Mouse (Mus musculus): ENCODE measurements around the gene Creb5. TPM values are rescaled to one million over a fixed set of nuclear protein-coding genes. Genes with fewer than 3 reads are reported as not detected.
A peak's percentile ranks its signal among the peaks of the same experiment; 100 is the strongest.

Gene Creb5
- polyA plus RNA-seq, 1 experiment from 2014 or later, result 0.20 TPM

DNA sequence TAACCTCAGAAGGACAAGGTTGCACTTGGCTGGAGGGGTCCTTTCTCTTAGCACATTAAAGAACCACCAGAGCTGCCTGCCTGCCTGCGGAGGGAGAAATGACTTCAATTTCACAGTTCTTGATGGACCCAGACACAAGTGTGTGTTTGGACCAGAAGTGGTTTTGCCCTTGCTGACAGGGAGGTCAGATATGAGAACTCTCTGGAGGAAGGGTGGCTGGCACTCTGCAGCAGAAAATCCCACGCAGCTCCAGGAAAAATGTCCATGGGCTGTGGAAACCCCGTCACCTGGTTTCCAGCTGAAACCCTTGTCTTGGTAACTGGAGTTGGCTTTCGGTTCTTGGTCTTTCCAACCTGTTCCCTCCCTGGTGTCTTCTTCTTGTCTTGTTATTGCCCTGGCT lies 285.4 kb downstream of the Creb5 start:
- no peak overlapping the region for H3K9ac ChIP-seq (replicated peaks)
- ATAC-seq (no peak), DNase-seq (no peak)
- H3K27me3 ChIP-seq (ENCODE audit: insufficient read depth, low read length), result peaks cover 9% of the 10 kb centered on the region; the same call in 1 of the 2 replicates
- H3K27ac ChIP-seq (ENCODE audit: low read depth), result no peak overlapping the region
- H3K9me3 ChIP-seq (ENCODE audit: low read length), result no peaks in the 10 kb centered on the region
- H3K4me1 ChIP-seq (ENCODE audit: insufficient read depth), result peaks cover 3% of the 10 kb centered on the region; the same call in 1 of the 2 replicates
- H3K4me2 ChIP-seq (ENCODE audit: low read depth, low read length), result no peak overlapping the region
- WGBS (ENCODE audit: insufficient replicate concordance), result 71% methylated on average over 4 of the region's 4 CpGs
- no peak overlapping the region for H3K4me3 ChIP-seq (ENCODE audit: low read depth, low read length)
- H3K36me3 ChIP-seq (replicated peaks; ENCODE audit: insufficient read depth, low read length), result no peaks in the 10 kb centered on the region
- TF ChIP-seq CTCF (IDR thresholded peaks at IDR 0.05; ENCODE audit: low read depth) (no peak), EP300 (IDR thresholded peaks at IDR 0.05; ENCODE audit: low read depth) (no peak)

DNA sequence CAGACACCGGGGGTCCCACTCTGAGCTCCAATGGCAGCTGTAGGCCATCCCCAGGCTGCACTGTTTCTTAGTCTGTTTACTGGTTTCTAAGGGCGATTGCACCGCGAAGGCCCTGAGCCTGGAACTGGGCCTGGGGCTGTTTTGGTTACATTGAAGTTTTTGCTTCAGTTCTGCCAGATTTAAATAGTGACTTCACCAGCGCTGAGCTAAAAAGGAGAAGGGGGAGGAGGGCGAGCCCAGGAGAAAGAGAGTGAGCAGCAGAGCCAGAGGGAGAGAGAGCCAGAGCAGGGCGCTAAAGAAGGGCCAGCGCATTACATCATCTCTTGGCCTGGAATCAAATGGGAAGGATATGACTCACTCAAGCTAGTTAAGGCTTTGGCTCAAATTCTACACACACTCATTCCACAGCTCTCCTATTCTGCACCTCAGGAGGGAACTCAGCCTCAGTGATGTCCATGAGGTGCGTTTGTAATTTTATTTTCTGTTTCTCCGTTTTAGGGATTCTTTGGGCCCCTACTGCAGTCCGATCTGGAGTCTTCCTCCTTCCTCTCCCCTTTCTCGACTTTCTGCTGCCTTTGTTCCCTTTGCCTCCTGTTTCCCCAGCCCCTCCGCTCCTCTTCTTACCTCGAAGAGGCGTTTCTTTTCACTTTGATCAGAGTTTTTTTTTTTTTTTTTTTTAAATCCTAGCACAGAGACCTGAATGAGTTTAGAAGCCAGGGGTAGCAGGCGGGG lies 286.1 kb downstream of the Creb5 start:
- no peak overlapping the region for H3K9ac ChIP-seq (replicated peaks)
- H3K4me1 ChIP-seq (ENCODE audit: insufficient read depth), result peaks cover 3% of the 10 kb centered on the region; the same call in 1 of the 2 replicates
- DNase-seq (peak; percentile 58), ATAC-seq (peak; percentile 80)
- peak overlapping the region; percentile 59 for H3K4me2 ChIP-seq (ENCODE audit: low read depth, low read length)
- H3K27me3 ChIP-seq (ENCODE audit: insufficient read depth, low read length), result peaks cover 9% of the 10 kb centered on the region; the same call in 1 of the 2 replicates
- H3K27ac ChIP-seq (ENCODE audit: low read depth), result no peak overlapping the region
- no peaks in the 10 kb centered on the region for H3K9me3 ChIP-seq (ENCODE audit: low read length)
- no peaks in the 10 kb centered on the region for H3K36me3 ChIP-seq (replicated peaks; ENCODE audit: insufficient read depth, low read length)
- H3K4me3 ChIP-seq (ENCODE audit: low read depth, low read length), result peak overlapping the region; percentile 17; the same call in 1 of the 2 replicates
- WGBS (ENCODE audit: insufficient replicate concordance), result 13% methylated on average over 15 of the region's 16 CpGs
- TF ChIP-seq CTCF (IDR thresholded peaks at IDR 0.05; ENCODE audit: low read depth) (no peak), EP300 (IDR thresholded peaks at IDR 0.05; ENCODE audit: low read depth) (no peak)

- H3K4me3 ChIP-seq (ENCODE audit: low read depth, low read length), result peak overlapping the region; percentile 17; the same call in 1 of the 2 replicates
- no peak for ATAC-seq
- no peaks in the 10 kb centered on the region for H3K36me3 ChIP-seq (replicated peaks; ENCODE audit: insufficient read depth, low read length)
- H3K9ac ChIP-seq (replicated peaks), result no peak overlapping the region
- peaks cover 3% of the 10 kb centered on the region; the same call in 1 of the 2 replicates for H3K4me1 ChIP-seq (ENCODE audit: insufficient read depth)
- H3K27ac ChIP-seq (ENCODE audit: low read depth), result no peak overlapping the region
- H3K27me3 ChIP-seq (ENCODE audit: insufficient read depth, low read length), result peaks cover 9% of the 10 kb centered on the region; the same call in 1 of the 2 replicates
- 4% methylated on average over 6 of the region's 6 CpGs for WGBS (ENCODE audit: insufficient replicate concordance)
- H3K4me2 ChIP-seq (ENCODE audit: low read depth, low read length), result peak overlapping the region; percentile 59
- TF ChIP-seq EP300 (IDR thresholded peaks at IDR 0.05; ENCODE audit: low read depth), result no peak
- no peak for TF ChIP-seq CTCF (IDR thresholded peaks at IDR 0.05; ENCODE audit: low read depth)
- no peaks in the 10 kb centered on the region for H3K9me3 ChIP-seq (ENCODE audit: low read length)
- no peak for DNase-seq
These were observed 286.6 kb downstream of the Creb5 start for GRCm38 (mm10) chr6:53573711-53574065.

DNA sequence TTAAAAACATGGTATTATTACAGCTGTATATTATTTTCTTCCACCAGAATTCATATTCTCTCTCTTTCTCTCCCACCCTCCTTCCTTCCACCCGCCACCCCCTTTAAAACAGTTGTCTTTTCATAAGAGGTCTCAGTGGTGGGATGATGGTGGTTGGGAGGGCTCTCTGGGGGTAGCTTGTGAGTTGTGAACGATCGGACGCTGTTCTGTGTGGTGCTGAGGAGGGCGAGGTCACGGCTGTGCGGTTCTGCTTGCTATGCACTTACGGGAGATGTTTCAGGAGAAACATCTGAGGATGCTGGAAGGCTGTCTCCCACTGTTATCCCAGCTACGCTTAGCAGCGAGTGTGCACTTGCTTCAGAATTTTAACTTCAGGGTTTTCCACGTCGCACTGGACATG lies 287.0 kb downstream of the Creb5 start:
- no peak for ATAC-seq
- no peak for DNase-seq
- no peak for TF ChIP-seq CTCF (IDR thresholded peaks at IDR 0.05; ENCODE audit: low read depth)
- Histone ChIP-seq H3K27ac (ENCODE audit: low read depth) (no peak overlapping the region), H3K9me3 (ENCODE audit: low read length) (no peaks in the 10 kb centered on the region), H3K4me3 (ENCODE audit: low read depth, low read length) (no peak overlapping the region), H3K4me1 (ENCODE audit: insufficient read depth) (peaks cover 3% of the 10 kb centered on the region; the same call in 1 of the 2 replicates), H3K36me3 (replicated peaks; ENCODE audit: insufficient read depth, low read length) (no peaks in the 10 kb centered on the region), H3K4me2 (ENCODE audit: low read depth, low read length) (no peak overlapping the region), H3K27me3 (ENCODE audit: insufficient read depth, low read length) (peaks cover 9% of the 10 kb centered on the region; the same call in 1 of the 2 replicates), H3K9ac (replicated peaks) (no peak overlapping the region)
- WGBS (ENCODE audit: insufficient replicate concordance), result 72% methylated on average over 12 of the region's 12 CpGs

DNA sequence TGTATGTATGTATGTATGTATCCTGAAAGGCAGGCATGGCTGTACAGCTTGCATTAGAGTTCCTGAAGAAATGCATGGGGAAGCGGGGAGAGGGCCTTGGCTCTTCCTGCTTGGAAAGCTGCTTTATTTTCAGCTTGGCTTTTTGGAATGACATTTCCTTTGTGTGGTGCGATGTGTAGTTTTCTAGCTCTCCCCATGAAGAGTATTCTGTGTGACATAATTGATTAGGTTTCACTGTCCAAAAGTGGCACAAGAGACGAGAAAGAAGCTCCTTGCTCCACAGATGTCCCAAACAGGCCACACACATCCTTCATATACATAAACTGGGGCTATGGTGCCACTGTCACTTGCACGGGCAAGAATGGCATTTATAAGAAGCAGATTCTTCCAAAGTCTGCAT lies 288.1 kb downstream of the Creb5 start:
- 70% methylated on average over 4 of the region's 4 CpGs for WGBS (ENCODE audit: insufficient replicate concordance)
- H3K9ac ChIP-seq (replicated peaks), result no peak overlapping the region
- no peak for TF ChIP-seq CTCF (IDR thresholded peaks at IDR 0.05; ENCODE audit: low read depth)
- TF ChIP-seq EP300 (IDR thresholded peaks at IDR 0.05; ENCODE audit: low read depth), result no peak
- H3K27ac ChIP-seq (ENCODE audit: low read depth), result no peak overlapping the region
- no peak overlapping the region for H3K4me2 ChIP-seq (ENCODE audit: low read depth, low read length)
- H3K36me3 ChIP-seq (replicated peaks; ENCODE audit: insufficient read depth, low read length), result no peaks in the 10 kb centered on the region
- DNase-seq (no peak), ATAC-seq (no peak)
- peaks cover 6% of the 10 kb centered on the region; the same call in 1 of the 2 replicates for H3K27me3 ChIP-seq (ENCODE audit: insufficient read depth, low read length)
- H3K4me3 ChIP-seq (ENCODE audit: low read depth, low read length), result no peak overlapping the region
- no peaks in the 10 kb centered on the region for H3K9me3 ChIP-seq (ENCODE audit: low read length)
- peaks cover 3% of the 10 kb centered on the region; the same call in 1 of the 2 replicates for H3K4me1 ChIP-seq (ENCODE audit: insufficient read depth)

- TF ChIP-seq CTCF (IDR thresholded peaks at IDR 0.05; ENCODE audit: low read depth), result no peak
- no peak for TF ChIP-seq EP300 (IDR thresholded peaks at IDR 0.05; ENCODE audit: low read depth)
- WGBS (ENCODE audit: insufficient replicate concordance), result 74% methylated on average over 3 of the region's 3 CpGs
- Histone ChIP-seq H3K36me3 (replicated peaks; ENCODE audit: insufficient read depth, low read length) (no peaks in the 10 kb centered on the region), H3K9me3 (ENCODE audit: low read length) (no peaks in the 10 kb centered on the region), H3K27ac (ENCODE audit: low read depth) (no peak overlapping the region), H3K27me3 (ENCODE audit: insufficient read depth, low read length) (0 out of 2 replicates have a peak, but pooled peaks cover 5% of the 10 kb centered on the region), H3K9ac (replicated peaks) (no peak overlapping the region), H3K4me2 (ENCODE audit: low read depth, low read length) (no peak overlapping the region), H3K4me1 (ENCODE audit: insufficient read depth) (peaks cover 3% of the 10 kb centered on the region; the same call in 1 of the 2 replicates), H3K4me3 (ENCODE audit: low read depth, low read length) (no peak overlapping the region)
- no peak for DNase-seq
- no peak for ATAC-seq
These were observed 288.8 kb downstream of the Creb5 start for GRCm38 (mm10) chr6:53575836-53576235.
